Mouse (Mus musculus) hindbrain, embryonic 14.5 days (tissue): ENCODE results near the gene Bin2. TPM values are rescaled to one million over a fixed set of nuclear protein-coding genes. Genes with fewer than 3 reads are reported as not detected.

Source experiments
- ATAC-seq: fragments of 200-750 bp; cut with Nextera tagmentation; 2 replicates; pipeline ENCODE4 v1.8.0; 2017; ENCODE audit warnings: moderate number of reproducible peaks, mild to moderate bottlenecking, moderate TSS enrichment, moderate library complexity; ENCODE audit not compliant: low FRiP score
- DNase-seq: peaks from one replicate; pipeline ENCODE4 v3.0.0-alpha.2; 2015; ENCODE audit warnings: low spot score
- H3K27ac ChIP-seq: fragments of 300-500 bp; sonication (generic); 2 replicates; pipeline ENCODE4 v1.5.1; 2014; ENCODE audit warnings: mild to moderate bottlenecking, moderate library complexity
- H3K27me3 ChIP-seq: fragments of 300-500 bp; sonication (generic); 2 replicates; pipeline ENCODE4 v1.6.1; 2014; ENCODE audit warnings: mild to moderate bottlenecking, low read length, mixed read lengths; ENCODE audit not compliant: control insufficient read depth, insufficient read depth
- H3K36me3 ChIP-seq: fragments of 300-500 bp; sonication (generic); replicated peaks from 2 replicates; pipeline ENCODE4 v1.6.1; 2014; ENCODE audit not compliant: control insufficient read depth, insufficient read depth
- H3K4me1 ChIP-seq: fragments of 300-500 bp; sonication (generic); replicated peaks from 2 replicates; pipeline ENCODE4 v1.6.1; 2014; ENCODE audit warnings: antibody characterized with exemption, low read length, mixed read lengths; ENCODE audit not compliant: control insufficient read depth, insufficient read depth
- H3K4me2 ChIP-seq: fragments of 300-500 bp; sonication (generic); replicated peaks from 2 replicates; pipeline ENCODE4 v1.6.1; 2014; ENCODE audit warnings: mild to moderate bottlenecking, moderate library complexity
- H3K4me3 ChIP-seq: fragments of 300-500 bp; sonication (generic); replicated peaks from 2 replicates; pipeline ENCODE4 v1.5.1; 2014; ENCODE audit warnings: mild to moderate bottlenecking, low read length
- H3K9ac ChIP-seq: fragments of 300-500 bp; sonication (generic); 2 replicates; pipeline ENCODE4 v1.6.1; 2014
- H3K9me3 ChIP-seq: fragments of 300-500 bp; sonication (generic); 2 replicates; pipeline ENCODE4 v1.6.1; 2016; ENCODE audit warnings: low read length; ENCODE audit not compliant: control insufficient read depth
- WGBS: fragments of 180-500 bp; shearing (Covaris S2); extraction: QIAGEN DNeasy Blood & Tissue Kit; methylation state at CpG from one replicate; pipeline ENCODE4 v1.1.7; 2014; 5-methylcytosine and 5-hydroxymethylcytosine counted together
- polyA plus RNA-seq: library from polyadenylated mRNA; unstranded; fragments of >200 nt; fragmentation: Nextera tagmentation; extraction: Ambion mirVana; gene quantifications from 2 replicates; pipeline ENCODE4 v1.2.1, GENCODE M21; 2014

Gene Bin2
- polyA plus RNA-seq, 1 experiment from 2014 or later: 2.2 TPM

DNA sequence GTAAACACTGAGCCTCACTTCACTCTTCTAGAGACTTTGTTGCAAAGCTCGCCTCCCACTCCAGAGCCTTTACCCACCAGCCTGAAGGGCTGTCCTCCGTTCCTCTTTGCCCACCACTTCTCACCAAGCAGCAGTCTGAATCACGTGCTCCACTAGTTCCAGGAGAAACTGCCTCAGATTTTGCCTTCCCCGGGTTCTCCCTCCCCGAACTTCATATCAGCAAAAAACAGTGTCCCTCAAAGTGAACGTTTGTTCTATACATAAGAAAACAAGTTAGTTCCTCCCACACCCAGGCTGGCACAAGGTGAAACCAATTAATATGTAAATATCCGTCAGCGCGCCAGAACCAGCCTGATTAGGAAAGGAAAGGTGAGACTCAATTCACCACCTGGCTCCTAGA is 34.1 kb downstream of the Bin2 start:
- no peaks in the 10 kb centered on the region for H3K36me3 ChIP-seq
- no peaks in the 10 kb centered on the region for H3K9me3 ChIP-seq
- no peak overlapping the region for H3K4me2 ChIP-seq
- H3K27me3 ChIP-seq: peaks cover 58% of the 10 kb centered on the region
- H3K4me3 ChIP-seq: no peak overlapping the region
- no peak for ATAC-seq
- H3K4me1 ChIP-seq: peaks cover 13% of the 10 kb centered on the region; the same call in 1 of the 2 replicates
- DNase-seq: no peak
- no peak overlapping the region for H3K9ac ChIP-seq
- WGBS: 9% methylated on average over 9 of the region's 9 CpGs
- no peak overlapping the region for H3K27ac ChIP-seq

DNA sequence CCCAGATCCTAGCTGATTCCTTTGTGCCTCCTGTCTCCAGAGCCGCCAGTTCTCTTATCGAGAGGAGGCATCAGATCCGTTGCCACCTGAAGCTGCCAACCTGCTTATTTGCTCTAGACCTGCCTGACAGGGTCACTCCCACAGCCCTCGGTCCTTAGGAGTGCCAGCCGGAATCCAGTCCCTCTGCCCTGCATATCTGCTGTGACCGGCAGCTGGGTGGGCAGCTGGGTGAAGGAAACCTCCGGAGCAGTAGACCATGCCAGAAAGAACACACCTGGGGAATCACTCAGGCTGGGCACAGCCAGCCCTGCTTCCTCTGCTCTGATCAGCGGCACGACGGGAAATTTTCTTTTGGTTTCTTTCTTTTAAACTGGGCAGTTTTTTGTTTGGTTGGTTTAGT is 36.0 kb downstream of the Bin2 start:
- H3K4me3 ChIP-seq: no peak overlapping the region
- ATAC-seq (no peak), DNase-seq (no peak)
- H3K9me3 ChIP-seq: no peaks in the 10 kb centered on the region
- H3K9ac ChIP-seq: no peak overlapping the region
- WGBS: 84% methylated on average over 10 of the region's 10 CpGs
- peaks cover 51% of the 10 kb centered on the region for H3K27me3 ChIP-seq
- no peaks in the 10 kb centered on the region for H3K36me3 ChIP-seq
- H3K4me1 ChIP-seq: peaks cover 13% of the 10 kb centered on the region; the same call in 1 of the 2 replicates
- no peak overlapping the region for H3K27ac ChIP-seq
- H3K4me2 ChIP-seq: no peak overlapping the region

DNA sequence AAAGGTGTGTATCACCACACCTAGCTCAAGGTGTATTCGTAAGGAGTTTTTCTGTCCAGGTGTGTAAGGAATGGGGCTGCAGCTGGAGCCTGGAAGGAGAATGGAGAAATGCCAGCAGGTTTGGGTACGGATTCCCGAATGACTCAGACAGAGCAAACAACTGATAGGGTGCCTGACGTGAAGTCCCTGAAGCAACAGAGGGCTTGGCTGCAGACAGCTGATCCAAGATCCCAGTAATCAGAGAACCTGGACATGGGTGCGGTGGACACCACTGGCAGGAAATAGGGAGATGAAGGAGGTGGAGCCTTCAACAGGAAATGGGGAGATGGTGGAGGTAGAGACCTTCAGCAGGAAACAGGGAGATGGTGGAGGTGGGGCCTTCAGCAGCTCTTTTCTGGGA is 37.0 kb downstream of the Bin2 start:
- Histone ChIP-seq H3K4me3 (no peak overlapping the region), H3K27me3 (peaks cover 41% of the 10 kb centered on the region), H3K27ac (no peak overlapping the region), H3K4me1 (peaks cover 12% of the 10 kb centered on the region; the same call in 1 of the 2 replicates), H3K9me3 (no peaks in the 10 kb centered on the region), H3K4me2 (no peak overlapping the region), H3K36me3 (no peaks in the 10 kb centered on the region), H3K9ac (no peak overlapping the region)
- no peak for DNase-seq
- WGBS: 95% methylated on average over 5 of the region's 5 CpGs
- ATAC-seq: no peak

DNA sequence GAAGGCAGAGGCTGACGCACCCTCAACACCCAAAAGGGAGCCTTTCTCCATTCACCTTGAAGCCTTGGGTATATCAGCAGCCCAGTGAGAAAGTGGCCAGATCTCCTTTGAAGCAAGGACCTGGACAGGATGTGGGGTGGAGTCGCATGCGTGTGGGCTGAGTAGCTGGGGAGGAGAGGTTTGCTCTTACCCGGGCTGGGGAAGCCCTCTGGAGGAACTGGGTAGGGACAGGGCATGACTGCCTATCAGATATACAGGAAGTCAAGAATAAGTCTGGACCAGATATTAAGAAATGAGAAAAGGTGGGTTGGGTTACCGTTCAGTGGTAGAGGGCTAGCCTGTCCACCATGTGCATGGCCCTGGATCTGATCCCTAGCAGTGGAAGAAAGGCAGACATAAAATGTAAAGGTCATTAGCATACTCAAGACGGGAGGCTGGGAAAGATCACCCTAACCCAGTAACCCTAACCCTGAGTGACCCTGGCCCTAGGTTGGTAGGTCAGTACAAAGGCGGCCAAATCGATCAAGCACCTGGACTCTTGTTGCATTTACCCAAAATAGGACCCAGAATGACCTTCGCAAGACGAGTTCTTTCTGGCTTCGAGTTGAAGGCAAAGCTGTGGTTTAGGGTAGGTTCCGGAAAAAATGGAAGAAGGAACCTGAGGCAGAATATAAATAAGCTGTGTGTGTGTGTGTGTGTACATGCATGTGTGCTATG is 37.7 kb downstream of the Bin2 start:
- DNase-seq: no peak
- WGBS: 87% methylated on average over 12 of the region's 12 CpGs
- H3K9ac ChIP-seq: no peak overlapping the region
- H3K36me3 ChIP-seq: no peaks in the 10 kb centered on the region
- H3K4me3 ChIP-seq: no peak overlapping the region
- peaks cover 33% of the 10 kb centered on the region for H3K27me3 ChIP-seq
- no peak overlapping the region for H3K27ac ChIP-seq
- ATAC-seq: no peak
- H3K9me3 ChIP-seq: no peaks in the 10 kb centered on the region
- peaks cover 5% of the 10 kb centered on the region; the same call in 1 of the 2 replicates for H3K4me1 ChIP-seq
- no peak overlapping the region for H3K4me2 ChIP-seq

DNA sequence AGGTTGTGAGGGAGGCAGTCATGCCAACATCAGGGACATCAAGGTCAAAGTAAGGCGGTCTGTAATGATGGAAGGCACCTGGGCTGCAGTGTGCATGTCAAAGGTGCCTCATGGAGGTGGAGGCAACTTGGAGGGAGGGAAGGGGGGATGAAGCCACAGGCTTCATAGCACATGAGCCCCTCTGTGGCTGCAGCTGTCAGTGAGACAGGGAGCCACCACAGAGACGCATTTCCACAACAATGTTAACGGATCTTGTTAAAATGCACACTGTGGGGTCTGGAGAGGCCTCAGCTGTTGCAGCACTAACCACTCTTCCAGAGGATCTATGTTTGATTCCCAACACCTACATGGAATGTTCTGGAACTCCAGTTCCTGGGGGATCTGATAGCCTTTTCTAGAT is 39.2 kb downstream of the Bin2 start:
- no peak overlapping the region for H3K4me2 ChIP-seq
- peaks cover 19% of the 10 kb centered on the region for H3K27me3 ChIP-seq
- WGBS: 42% methylated on average over 3 of the region's 3 CpGs
- DNase-seq (no peak), ATAC-seq (no peak)
- no peak overlapping the region for H3K9ac ChIP-seq
- no peaks in the 10 kb centered on the region for H3K4me1 ChIP-seq
- no peak overlapping the region for H3K4me3 ChIP-seq
- no peak overlapping the region for H3K27ac ChIP-seq
- no peaks in the 10 kb centered on the region for H3K36me3 ChIP-seq
- no peaks in the 10 kb centered on the region for H3K9me3 ChIP-seq

DNA sequence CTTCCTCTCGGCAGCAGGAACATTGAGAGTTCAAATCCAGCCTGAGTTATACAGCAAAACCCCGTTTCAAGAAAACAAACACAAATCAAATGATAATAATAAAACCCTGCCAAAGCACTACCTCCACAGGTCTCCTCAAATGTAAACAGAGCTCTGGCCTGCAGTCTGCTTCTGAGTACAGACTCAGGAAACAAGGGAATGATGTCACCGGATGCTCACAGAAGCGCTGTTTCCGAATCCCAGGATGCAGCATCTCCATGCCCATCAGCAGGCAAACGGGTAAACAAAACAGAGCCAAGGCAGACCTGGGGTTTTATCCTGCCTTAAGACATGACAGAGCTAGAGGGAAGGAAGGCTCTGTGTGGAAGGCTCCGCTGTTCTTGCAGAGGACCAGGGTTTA is 40.6 kb downstream of the Bin2 start:
- no peak overlapping the region for H3K9ac ChIP-seq
- 57% methylated on average over 7 of the region's 7 CpGs for WGBS
- DNase-seq (no peak), ATAC-seq (no peak)
- H3K4me3 ChIP-seq: no peak overlapping the region
- H3K27ac ChIP-seq: no peak overlapping the region
- H3K4me2 ChIP-seq: no peak overlapping the region
- no peaks in the 10 kb centered on the region for H3K9me3 ChIP-seq
- H3K27me3 ChIP-seq: peaks cover 7% of the 10 kb centered on the region
- no peaks in the 10 kb centered on the region for H3K4me1 ChIP-seq
- H3K36me3 ChIP-seq: no peaks in the 10 kb centered on the region

DNA sequence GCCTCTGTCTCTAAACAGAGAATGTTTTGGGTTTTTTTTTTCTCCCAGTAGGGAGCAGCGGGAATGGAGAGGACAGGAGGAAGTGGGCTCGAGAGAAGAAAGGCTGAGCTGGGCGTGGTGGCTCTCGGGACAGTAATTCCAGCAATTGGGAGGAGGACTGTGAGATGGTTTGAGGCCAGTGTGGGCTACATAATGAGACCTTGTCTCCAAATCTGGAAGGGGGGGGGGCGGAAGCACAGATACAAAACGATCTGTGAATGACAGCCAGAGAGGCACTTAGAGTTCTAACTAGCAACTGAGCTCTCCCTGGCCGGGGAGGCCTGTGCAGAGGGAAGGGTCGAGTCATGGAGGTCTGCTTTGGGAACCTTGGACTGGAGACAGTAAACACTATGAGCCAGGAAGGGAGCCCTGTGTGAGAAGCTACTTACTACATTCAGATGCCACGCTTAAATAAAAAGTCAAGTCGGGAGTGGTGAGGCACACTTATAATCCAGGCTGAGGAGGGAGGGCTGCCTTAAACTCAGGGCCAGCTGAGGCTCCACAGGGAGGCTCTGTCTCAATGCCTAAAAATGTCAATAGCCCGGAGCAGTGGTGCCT is 41.5 kb downstream of the Bin2 start:
- DNase-seq (no peak), ATAC-seq (no peak)
- Histone ChIP-seq H3K36me3 (no peaks in the 10 kb centered on the region), H3K9me3 (no peaks in the 10 kb centered on the region), H3K9ac (no peak overlapping the region), H3K27ac (no peak overlapping the region), H3K4me1 (no peaks in the 10 kb centered on the region), H3K4me2 (no peak overlapping the region), H3K27me3 (no peaks in the 10 kb centered on the region), H3K4me3 (no peak overlapping the region)
- WGBS: 8% methylated on average over 11 of the region's 11 CpGs

DNA sequence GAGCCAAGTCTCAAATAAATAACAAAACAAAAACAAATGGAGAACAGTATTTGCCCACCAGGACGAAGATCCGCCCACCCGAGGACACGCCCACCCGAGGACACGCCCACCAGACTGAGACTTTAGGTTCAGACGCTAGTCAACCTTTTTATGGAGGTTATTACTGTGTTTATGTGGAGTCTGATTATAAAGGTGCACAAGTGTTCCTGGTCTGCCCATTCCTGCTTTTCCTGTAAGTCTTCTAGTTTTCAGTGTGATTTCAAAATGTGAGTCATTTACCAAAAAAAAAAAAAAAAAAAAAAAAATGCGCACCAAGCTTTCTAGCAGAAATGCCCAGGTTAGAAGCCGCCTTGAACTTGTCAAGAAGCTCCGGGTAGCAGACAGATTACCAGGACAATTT is 42.1 kb downstream of the Bin2 start:
- H3K27me3 ChIP-seq: no peaks in the 10 kb centered on the region
- no peak overlapping the region for H3K9ac ChIP-seq
- no peaks in the 10 kb centered on the region for H3K9me3 ChIP-seq
- DNase-seq (no peak), ATAC-seq (no peak)
- no peak overlapping the region for H3K4me2 ChIP-seq
- no peak overlapping the region for H3K4me3 ChIP-seq
- no peak overlapping the region for H3K27ac ChIP-seq
- H3K36me3 ChIP-seq: no peaks in the 10 kb centered on the region
- 16% methylated on average over 10 of the region's 10 CpGs for WGBS
- H3K4me1 ChIP-seq: no peaks in the 10 kb centered on the region

DNA sequence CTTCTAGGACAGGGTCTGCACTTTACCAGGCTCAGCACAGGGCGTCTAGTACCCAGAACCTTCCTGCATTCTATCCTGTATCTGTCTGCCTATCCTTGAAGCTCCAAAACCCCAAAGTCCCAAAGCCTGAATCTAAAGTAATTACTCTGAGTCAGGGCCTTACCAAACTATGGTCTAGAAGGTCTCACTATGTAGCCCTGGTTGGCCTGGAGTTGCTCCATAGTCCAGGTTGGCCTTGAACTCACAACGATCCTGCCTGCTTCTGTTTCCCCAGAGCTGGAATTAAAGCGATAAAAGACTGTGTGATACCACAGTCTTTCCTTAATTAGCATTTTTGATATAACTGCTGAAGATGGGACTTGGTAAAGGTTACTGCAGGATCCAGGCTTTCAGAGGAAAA is 44.9 kb downstream of the Bin2 start:
- Histone ChIP-seq H3K9ac (no peak overlapping the region), H3K4me2 (no peak overlapping the region), H3K4me1 (no peaks in the 10 kb centered on the region), H3K4me3 (no peak overlapping the region), H3K36me3 (peaks cover 17% of the 10 kb centered on the region), H3K27me3 (no peaks in the 10 kb centered on the region), H3K9me3 (no peaks in the 10 kb centered on the region), H3K27ac (no peak overlapping the region)
- ATAC-seq (no peak), DNase-seq (no peak)
- WGBS: 92% methylated on average over 3 of the region's 3 CpGs
